Mouse (Mus musculus) limb, embryonic 11.5 days (tissue): Measurements from ENCODE around the gene Top2b. TPM values are rescaled to one million over a fixed set of nuclear protein-coding genes. Genes with fewer than 3 reads are reported as not detected.

Experiments used
- ATAC-seq: fragments of 200-750 bp; cut with Nextera tagmentation; 2 replicates; pipeline ENCODE4 v1.8.0; 2017; ENCODE audit warnings: low read depth; ENCODE audit not compliant: insufficient number of reproducible peaks, low FRiP score, low TSS enrichment
- DNase-seq: peaks from one replicate; pipeline ENCODE4 v3.0.0-alpha.2; 2015; ENCODE audit warnings: low spot score
- H3K27ac ChIP-seq: fragments of 300-500 bp; sonication (generic); replicated peaks from 2 replicates; pipeline ENCODE4 v1.5.1; 2014; ENCODE audit warnings: low read depth, mild to moderate bottlenecking, low read length
- H3K27me3 ChIP-seq: fragments of 300-500 bp; sonication (generic); 2 replicates; pipeline ENCODE4 v1.6.1; 2014; ENCODE audit warnings: mild to moderate bottlenecking, low read length, mixed read lengths; ENCODE audit not compliant: control insufficient read depth, insufficient read depth
- H3K36me3 ChIP-seq: fragments of 300-500 bp; sonication (generic); 2 replicates; pipeline ENCODE4 v1.6.1; 2014; ENCODE audit warnings: mild to moderate bottlenecking, low read length, moderate library complexity, mixed read lengths; ENCODE audit not compliant: control insufficient read depth, insufficient read depth
- H3K4me1 ChIP-seq: fragments of 300-500 bp; sonication (generic); 2 replicates; pipeline ENCODE4 v1.6.1; 2014; ENCODE audit warnings: low read length, mixed read lengths; ENCODE audit not compliant: control insufficient read depth, insufficient read depth
- H3K4me2 ChIP-seq: fragments of 300-500 bp; sonication (generic); 2 replicates; pipeline ENCODE4 v1.6.1; 2014; ENCODE audit warnings: low read depth, mild to moderate bottlenecking, moderate library complexity; ENCODE audit not compliant: severe bottlenecking
- H3K4me3 ChIP-seq: fragments of 300-500 bp; sonication (generic); 2 replicates; pipeline ENCODE4 v1.5.1; 2014; ENCODE audit warnings: low read depth, low read length
- H3K9ac ChIP-seq: fragments of 300-500 bp; sonication (generic); 2 replicates; pipeline ENCODE4 v1.6.1; 2014; ENCODE audit warnings: mild to moderate bottlenecking, low read length
- H3K9me3 ChIP-seq: fragments of 300-500 bp; sonication (generic); 2 replicates; pipeline ENCODE4 v1.6.1; 2016; ENCODE audit warnings: low read length; ENCODE audit not compliant: control insufficient read depth
- WGBS: fragments of 180-500 bp; shearing (Covaris S2); extraction: QIAGEN DNeasy Blood & Tissue Kit; methylation state at CpG from one replicate; pipeline ENCODE4 v1.1.7; 2014; 5-methylcytosine and 5-hydroxymethylcytosine counted together
- polyA plus RNA-seq: library from polyadenylated mRNA; unstranded; fragments of >200 nt; fragmentation: Nextera tagmentation; extraction: Ambion mirVana; gene quantifications from 2 replicates; pipeline ENCODE4 v1.2.1, GENCODE M21; 2014

Top2b gene
- polyA plus RNA-seq, 1 experiment from 2014 or later, result 155 TPM

DNA sequence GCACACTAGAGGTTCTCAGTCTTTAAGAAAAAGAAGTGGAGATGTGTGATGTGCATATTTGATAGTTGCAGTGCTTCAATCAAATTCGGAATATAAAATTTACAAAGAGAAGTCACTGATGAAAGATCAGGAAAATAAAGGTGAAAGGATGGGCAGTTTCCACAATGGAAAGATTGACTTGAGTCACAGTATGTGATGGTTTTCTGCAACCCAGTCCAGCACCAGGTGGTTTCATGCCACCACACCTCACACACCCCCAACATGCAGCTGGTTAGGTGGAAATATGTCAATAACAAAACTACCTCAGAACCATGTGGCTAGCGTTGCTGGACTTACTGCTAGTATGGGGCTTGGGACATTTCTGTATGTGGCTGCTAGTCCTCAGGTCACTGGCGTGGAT lies 67.6 kb downstream of the Top2b start:
- no peak for ATAC-seq
- Histone ChIP-seq H3K27ac (no peak overlapping the region), H3K9me3 (no peaks in the 10 kb centered on the region), H3K4me2 (no peak overlapping the region), H3K27me3 (no peaks in the 10 kb centered on the region), H3K4me1 (no peaks in the 10 kb centered on the region), H3K9ac (no peak overlapping the region), H3K4me3 (no peak overlapping the region), H3K36me3 (peaks cover 7% of the 10 kb centered on the region; the same call in 1 of the 2 replicates)
- DNase-seq, result no peak
- 87% methylated on average over 3 of the region's 3 CpGs for WGBS

DNA sequence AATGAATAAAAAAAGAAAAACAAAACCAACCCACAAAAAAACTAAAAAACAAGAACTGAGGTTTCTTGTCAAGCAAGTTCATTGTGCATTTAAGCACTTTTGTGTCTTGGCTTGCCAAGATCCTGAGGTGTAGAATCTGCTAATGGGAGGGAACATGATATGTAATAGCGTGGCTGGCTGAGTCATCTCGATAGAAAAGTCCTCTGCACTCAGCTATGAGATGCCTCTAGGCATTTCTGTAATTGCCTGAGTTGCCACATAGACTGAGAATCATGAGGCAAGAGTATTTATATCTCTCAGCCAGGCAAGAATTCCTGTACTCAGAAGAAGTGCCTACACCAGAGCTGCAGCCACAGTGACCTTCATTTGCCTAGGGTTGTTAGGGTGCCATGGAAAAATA lies 68.2 kb downstream of the Top2b start:
- H3K9ac ChIP-seq, result no peak overlapping the region
- WGBS, result 83% methylated on average over 2 of the region's 2 CpGs
- no peak for ATAC-seq
- H3K4me2 ChIP-seq, result no peak overlapping the region
- no peak overlapping the region for H3K27ac ChIP-seq
- H3K27me3 ChIP-seq, result no peaks in the 10 kb centered on the region
- no peaks in the 10 kb centered on the region for H3K9me3 ChIP-seq
- no peak for DNase-seq
- H3K36me3 ChIP-seq, result peaks cover 7% of the 10 kb centered on the region; the same call in 1 of the 2 replicates
- no peaks in the 10 kb centered on the region for H3K4me1 ChIP-seq
- no peak overlapping the region for H3K4me3 ChIP-seq

DNA sequence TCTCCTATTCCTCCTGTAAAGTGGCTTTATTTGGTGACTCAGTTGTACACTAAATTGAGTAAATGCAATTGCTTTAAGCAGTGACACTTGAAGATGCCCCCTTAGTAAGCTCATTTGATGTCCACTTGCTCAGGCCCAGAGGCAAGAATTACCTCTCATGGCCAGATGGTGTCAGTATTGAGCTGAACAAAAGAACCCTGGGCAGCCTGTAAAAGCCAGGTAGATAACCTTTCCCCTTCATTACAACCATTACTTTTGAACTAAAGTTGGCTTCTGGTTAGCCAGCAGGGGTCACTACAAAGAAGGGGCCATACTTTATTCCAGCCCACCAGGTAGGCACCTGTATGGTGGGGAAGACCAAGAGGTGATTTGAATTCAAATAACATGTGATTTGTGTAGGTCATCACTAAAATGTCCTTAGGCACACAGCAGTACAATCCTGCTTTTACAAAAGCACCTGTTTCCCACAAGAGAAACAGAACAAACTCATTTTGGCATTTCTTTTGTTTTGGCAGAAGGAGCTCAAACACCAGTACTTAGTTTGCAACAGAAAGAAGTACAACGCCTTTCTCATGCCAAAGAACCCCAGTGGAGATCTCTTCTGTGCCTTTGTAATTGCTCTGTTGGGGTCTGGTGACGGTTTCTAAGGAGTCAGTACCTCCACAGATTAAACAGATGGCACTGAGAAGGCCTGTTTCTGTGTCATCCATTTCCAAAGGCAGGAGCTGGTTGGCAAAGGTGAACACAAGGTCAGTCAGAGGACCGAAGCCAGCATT lies 69.6 kb downstream of the Top2b start:
- no peak overlapping the region for H3K9ac ChIP-seq
- peaks cover 7% of the 10 kb centered on the region; the same call in 1 of the 2 replicates for H3K36me3 ChIP-seq
- 77% methylated on average over 3 of the region's 3 CpGs for WGBS
- no peak overlapping the region for H3K4me2 ChIP-seq
- H3K27me3 ChIP-seq, result no peaks in the 10 kb centered on the region
- DNase-seq, result peak; percentile 79
- no peak; the same call in 1 of the 2 replicates for ATAC-seq
- H3K27ac ChIP-seq, result no peak overlapping the region
- no peak overlapping the region for H3K4me3 ChIP-seq
- H3K9me3 ChIP-seq, result no peaks in the 10 kb centered on the region
- H3K4me1 ChIP-seq, result no peaks in the 10 kb centered on the region

DNA sequence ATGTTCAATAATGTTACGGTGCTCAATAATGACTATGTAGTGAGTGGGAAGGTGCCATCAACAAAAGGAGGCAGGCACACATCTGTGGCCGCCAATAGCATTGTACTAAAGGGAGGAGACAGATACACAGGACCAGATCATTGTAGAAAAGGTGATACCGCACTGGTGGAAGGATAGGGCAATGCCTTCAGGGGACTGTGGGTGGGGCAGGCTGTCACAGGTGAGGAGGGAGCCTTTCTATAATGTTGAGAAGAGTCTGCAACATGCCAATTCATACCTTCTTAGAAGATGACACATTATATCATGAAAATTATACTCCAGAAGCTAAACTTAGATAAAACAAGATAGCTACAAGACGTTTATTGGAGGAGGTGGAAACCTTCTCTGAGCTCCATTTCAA lies 72.4 kb downstream of the Top2b start:
- Histone ChIP-seq H3K4me3 (no peak overlapping the region), H3K27me3 (no peaks in the 10 kb centered on the region), H3K27ac (no peak overlapping the region), H3K4me2 (no peak overlapping the region), H3K9me3 (no peaks in the 10 kb centered on the region), H3K9ac (no peak overlapping the region), H3K4me1 (no peaks in the 10 kb centered on the region), H3K36me3 (no peaks in the 10 kb centered on the region)
- ATAC-seq, result no peak
- no peak for DNase-seq
- WGBS, result 90% methylated on average over 4 of the region's 4 CpGs

DNA sequence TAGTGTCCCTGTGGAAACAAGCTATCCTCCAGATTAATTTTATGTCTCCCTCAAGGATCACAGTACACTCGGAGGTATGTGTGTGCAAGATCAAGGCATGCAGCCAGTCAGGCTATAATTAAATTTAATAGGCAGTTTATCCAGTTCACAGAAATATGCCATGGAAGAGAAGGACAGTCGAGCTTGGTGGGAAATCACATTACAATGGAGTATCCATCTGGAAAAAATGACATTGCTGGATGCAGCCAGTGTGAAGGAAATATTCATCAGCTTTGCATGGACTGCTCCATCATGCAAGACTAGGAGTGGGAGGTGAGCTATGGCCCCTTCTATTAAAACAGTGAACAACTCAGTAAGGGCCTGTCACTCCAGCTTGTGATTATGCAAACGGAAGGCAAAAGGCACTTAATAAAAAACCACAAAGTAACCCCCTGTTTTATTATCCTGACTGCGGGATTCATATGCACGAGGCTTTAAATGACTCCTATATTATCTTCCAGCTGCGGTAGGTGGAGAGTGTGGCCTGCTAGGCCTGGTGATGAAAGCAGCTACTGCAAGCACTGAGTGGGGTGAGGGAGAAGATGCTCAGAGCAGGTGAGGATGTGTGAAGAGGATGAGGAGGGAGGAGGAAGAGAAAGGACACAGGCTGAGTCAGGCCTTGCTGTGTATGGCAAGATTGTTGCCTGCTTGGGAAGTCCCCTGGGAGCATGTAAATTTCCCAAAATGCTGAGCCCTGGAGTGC lies 74.6 kb downstream of the Top2b start:
- no peak overlapping the region for H3K4me2 ChIP-seq
- no peak overlapping the region for H3K4me3 ChIP-seq
- no peaks in the 10 kb centered on the region for H3K9me3 ChIP-seq
- no peaks in the 10 kb centered on the region for H3K27me3 ChIP-seq
- no peak overlapping the region for H3K27ac ChIP-seq
- no peak for DNase-seq
- H3K9ac ChIP-seq, result no peak overlapping the region
- ATAC-seq, result no peak
- no peaks in the 10 kb centered on the region for H3K36me3 ChIP-seq
- 63% methylated on average over 6 of the region's 6 CpGs for WGBS
- H3K4me1 ChIP-seq, result no peaks in the 10 kb centered on the region

DNA sequence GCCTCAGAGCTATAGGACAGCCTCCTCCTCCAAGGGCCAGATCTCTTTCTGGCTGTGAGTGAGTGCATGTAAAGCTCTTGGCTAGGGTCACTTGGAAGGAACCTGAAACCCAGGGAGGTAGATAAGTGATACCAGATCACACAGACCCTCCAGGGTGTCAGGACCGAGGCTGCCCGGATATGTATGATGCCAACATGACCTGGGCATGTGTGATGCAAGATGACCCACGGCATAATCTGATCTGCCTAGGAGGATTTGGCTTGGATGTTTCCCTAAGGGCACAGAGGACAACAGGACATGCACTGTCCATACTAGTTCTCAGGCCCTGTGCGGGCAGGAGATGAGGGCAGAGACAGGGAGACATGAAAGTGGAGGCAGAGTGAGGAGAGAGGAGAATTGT lies 79.9 kb downstream of the Top2b start:
- Histone ChIP-seq H3K4me2 (no peak overlapping the region), H3K9me3 (no peaks in the 10 kb centered on the region), H3K4me1 (no peaks in the 10 kb centered on the region), H3K9ac (no peak overlapping the region), H3K27me3 (no peaks in the 10 kb centered on the region), H3K27ac (no peak overlapping the region), H3K4me3 (no peak overlapping the region), H3K36me3 (no peaks in the 10 kb centered on the region)
- WGBS, result 87% methylated on average over 4 of the region's 4 CpGs
- ATAC-seq (no peak), DNase-seq (no peak)

DNA sequence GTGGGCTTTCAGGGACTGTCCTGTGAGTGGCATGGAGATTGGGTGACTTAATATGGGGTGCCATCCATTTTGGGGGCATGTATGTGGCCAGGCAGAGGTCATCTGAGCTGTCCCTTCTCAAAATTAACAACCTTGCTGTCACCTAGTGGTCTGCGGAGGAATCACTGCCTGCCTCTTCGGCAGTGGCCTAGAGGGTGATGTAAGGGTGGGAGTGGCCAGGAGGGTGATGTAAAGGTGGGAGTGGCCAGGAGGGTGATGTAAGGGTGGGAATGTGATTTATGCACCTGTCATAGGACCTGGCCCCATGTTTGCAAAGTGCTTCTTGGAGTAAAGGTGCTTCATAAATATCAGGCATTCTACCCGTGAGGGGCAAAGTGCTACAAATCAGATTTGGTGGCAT lies 82.6 kb downstream of the Top2b start:
- no peak overlapping the region for H3K4me2 ChIP-seq

DNA sequence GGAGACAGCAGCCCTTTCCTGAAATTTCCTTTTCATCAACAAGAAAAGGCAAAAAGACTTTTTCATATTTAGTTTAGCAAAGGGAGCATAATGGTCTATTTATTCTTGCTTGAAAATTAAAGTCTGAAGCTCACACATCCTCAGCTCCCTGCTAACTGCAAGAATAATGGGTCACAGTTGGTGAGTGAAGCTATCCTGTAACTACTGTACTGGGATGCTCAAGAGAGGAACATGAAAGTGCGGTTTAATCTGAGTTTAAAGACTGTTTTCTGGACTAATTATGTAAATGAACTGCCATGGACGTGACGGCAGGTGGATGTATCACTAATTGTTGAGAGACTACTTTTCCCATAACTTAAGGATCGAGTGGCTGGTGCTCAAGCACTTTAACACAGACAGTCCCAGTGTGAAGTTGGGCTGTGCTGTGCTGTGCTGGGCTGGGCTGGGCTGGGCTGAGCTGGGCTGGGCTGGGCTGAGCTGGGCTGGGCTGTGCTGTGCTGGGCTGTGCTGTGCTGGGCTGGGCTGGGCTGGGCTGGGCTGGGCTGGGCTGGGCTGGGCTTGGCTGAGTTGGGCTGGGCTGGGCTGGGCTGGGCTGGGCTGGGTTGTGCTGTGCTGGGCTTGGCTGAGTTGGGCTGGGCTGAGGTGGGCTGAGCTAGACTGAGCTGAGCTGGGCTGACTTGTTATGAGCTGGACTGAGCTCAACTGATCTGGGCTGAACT lies 83.4 kb downstream of the Top2b start:
- 49% methylated on average over 4 of the region's 4 CpGs for WGBS
- Histone ChIP-seq H3K9ac (no peak overlapping the region), H3K4me3 (no peak overlapping the region), H3K27me3 (no peaks in the 10 kb centered on the region), H3K27ac (no peak overlapping the region), H3K9me3 (no peaks in the 10 kb centered on the region), H3K36me3 (no peaks in the 10 kb centered on the region), H3K4me2 (no peak overlapping the region), H3K4me1 (no peaks in the 10 kb centered on the region)
- ATAC-seq (peak; percentile 86), DNase-seq (peak; percentile 37)

More for the DNA sequence above, 82.6 kb downstream of the Top2b start:
- DNase-seq (peak; percentile 45), ATAC-seq (peak; percentile 69; the same call in 1 of the 2 replicates)
- H3K4me3 ChIP-seq, result no peak overlapping the region
- H3K27ac ChIP-seq, result no peak overlapping the region
- no peaks in the 10 kb centered on the region for H3K9me3 ChIP-seq
- no peaks in the 10 kb centered on the region for H3K36me3 ChIP-seq
- WGBS, result 30% methylated on average over 3 of the region's 3 CpGs
- no peak overlapping the region for H3K9ac ChIP-seq
- H3K4me1 ChIP-seq, result no peaks in the 10 kb centered on the region
- H3K27me3 ChIP-seq, result no peaks in the 10 kb centered on the region
